Mouse (Mus musculus) bone marrow macrophage, adult 2 months (primary cell): ENCODE measurements at regions not wholly inside any gene's neighbourhood (a gene's known extent, or its start where the extent isn't known, plus 50 kb on each side); places are given as distances from the start of the nearest gene placed in this dataset.
"Not testable (repeated sequence)": the region's sequence is repeated elsewhere in the genome, so short reads cannot be mapped to it uniquely, and the experiment has no call there.

ENCODE experiments used
- H3K27ac ChIP-seq: 2 replicates; pipeline ENCODE4 v1.5.1; 2012; ENCODE audit warnings: low read depth, low read length; ENCODE audit not compliant: insufficient read depth
- H3K4me1 ChIP-seq: 2 replicates; pipeline ENCODE4 v1.6.1; 2012; ENCODE audit warnings: low read length; ENCODE audit not compliant: control insufficient read depth, insufficient read depth
- H3K4me3 ChIP-seq: 2 replicates; pipeline ENCODE4 v1.5.1; 2012; ENCODE audit warnings: mild to moderate bottlenecking, low read length, moderate library complexity; ENCODE audit not compliant: insufficient read depth
- CTCF ChIP-seq: IDR thresholded peaks from 2 replicates; pipeline ENCODE4 v1.5.1; 2012; ENCODE audit warnings: low read depth, mild to moderate bottlenecking, low read length, moderate library complexity
- POLR2A ChIP-seq: IDR thresholded peaks from 2 replicates; pipeline ENCODE4 v1.6.1; 2012; ENCODE audit warnings: mild to moderate bottlenecking, low read depth, low read length, borderline replicate concordance

- TF ChIP-seq CTCF (no peak), POLR2A (no peak)
- H3K4me3 ChIP-seq, result no peak overlapping the region
- H3K4me1 ChIP-seq, result no peaks in the 10 kb centered on the region
Measured at GRCm38 (mm10) chr6:144911781-144912180, 130.0 kb upstream of the Sox5 start.

DNA sequence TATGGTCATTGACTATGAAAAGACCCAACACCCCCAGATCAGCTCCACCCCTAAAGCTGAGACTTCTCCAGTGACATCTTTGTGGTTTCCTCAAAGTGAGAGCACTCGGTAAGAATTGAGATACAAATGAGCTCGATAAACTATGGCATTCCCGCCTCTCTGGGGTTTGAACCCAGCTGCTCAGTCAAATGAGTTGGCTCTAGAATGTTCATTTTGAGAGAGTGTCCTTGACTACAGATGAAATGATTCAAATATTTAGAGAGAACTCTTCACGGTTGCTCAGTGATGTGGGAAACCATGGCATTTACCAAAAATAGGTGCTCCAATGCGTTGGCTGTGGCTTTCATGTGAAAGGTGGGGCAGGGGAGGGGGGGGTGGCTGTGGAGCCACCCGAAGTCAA is 128.6 kb upstream of the Sox5 start:
- H3K27ac ChIP-seq, result no peak overlapping the region
- TF ChIP-seq POLR2A (no peak), CTCF (no peak)
- peaks cover 4% of the 10 kb centered on the region; the same call in 1 of the 2 replicates for H3K4me1 ChIP-seq
- no peak overlapping the region for H3K4me3 ChIP-seq

More at GRCm38 (mm10) chr6:144911781-144912180, 130.0 kb upstream of the Sox5 start:
- H3K27ac ChIP-seq, result no peak overlapping the region

DNA sequence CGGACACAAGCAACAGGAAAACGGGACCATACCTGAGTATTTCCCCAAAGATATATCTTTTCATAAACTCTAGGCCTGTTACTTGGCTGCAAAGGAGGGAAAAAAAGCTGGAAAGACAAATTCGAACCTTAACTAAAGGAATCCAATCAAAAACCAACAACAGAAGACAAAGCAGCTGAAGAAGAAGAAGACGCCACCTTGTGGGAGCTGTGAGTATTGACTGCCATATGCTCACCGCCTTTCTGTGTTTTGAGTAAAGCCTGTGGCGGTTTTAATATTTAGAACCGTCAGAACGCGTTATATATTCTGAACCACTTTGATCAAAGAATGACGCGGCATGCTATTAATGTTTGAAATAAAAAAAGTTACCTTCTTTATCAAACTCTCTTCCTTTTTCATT is 126.9 kb upstream of the Sox5 start:
- peaks cover 10% of the 10 kb centered on the region for H3K4me1 ChIP-seq
- H3K4me3 ChIP-seq, result no peak overlapping the region
- H3K27ac ChIP-seq, result no peak overlapping the region
- no peak for TF ChIP-seq POLR2A
- TF ChIP-seq CTCF, result no peak

DNA sequence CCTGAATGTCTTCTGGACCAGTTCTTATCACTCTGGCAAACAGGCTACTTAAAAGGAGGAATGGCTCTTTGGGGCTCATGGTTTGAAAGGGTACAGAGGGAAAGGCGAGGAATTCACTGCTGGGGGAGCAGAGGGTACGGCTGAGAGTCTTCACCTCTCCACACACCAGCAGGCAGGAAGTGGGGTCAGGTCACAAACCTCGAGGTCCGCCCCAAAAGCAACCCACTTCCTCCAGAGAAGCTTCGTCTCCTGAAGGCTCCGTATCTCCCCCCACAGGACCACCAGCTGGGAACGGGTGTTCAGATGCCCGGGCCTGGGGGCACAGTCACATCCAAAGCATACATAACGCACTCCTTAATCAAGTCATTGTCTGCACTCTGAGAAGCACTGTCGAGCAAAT is 121.4 kb upstream of the Sox5 start:
- no peak for TF ChIP-seq POLR2A
- no peak for TF ChIP-seq CTCF
- Histone ChIP-seq H3K27ac (no peak overlapping the region), H3K4me3 (no peak overlapping the region), H3K4me1 (peaks cover 26% of the 10 kb centered on the region)

- H3K4me1 ChIP-seq, result peaks cover 26% of the 10 kb centered on the region
- peak overlapping the region; percentile 18 for H3K27ac ChIP-seq
- 0 out of 2 replicates have a peak overlapping the region, but pooled peaks have one; percentile 12 for H3K4me3 ChIP-seq
- no peak for TF ChIP-seq POLR2A
- TF ChIP-seq CTCF, result no peak
Measured at GRCm38 (mm10) chr6:144902267-144902995, 120.7 kb upstream of the Sox5 start.

DNA sequence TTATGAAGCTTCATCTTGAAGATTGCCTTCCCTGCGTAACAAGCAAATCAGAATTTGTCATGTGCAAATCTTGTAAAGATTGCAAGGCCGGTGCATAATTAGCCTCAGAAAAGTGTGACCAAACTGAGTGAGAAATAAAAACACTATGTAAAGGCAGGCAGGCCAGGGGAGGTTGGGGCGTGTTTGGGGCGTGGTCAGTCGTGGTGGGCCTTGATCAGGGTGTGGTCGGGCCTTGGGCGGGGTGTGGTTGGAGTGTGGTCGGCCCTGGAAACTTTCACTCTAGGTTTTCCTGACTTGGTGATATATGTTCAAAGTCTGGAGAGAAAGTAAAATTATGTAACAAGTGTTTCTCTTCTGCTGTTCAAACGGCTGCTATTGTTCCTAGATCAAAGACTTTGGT is 120.0 kb upstream of the Sox5 start:
- TF ChIP-seq POLR2A (no peak), CTCF (no peak)
- Histone ChIP-seq H3K4me1 (peaks cover 26% of the 10 kb centered on the region), H3K4me3 (no peak overlapping the region), H3K27ac (no peak overlapping the region)

DNA sequence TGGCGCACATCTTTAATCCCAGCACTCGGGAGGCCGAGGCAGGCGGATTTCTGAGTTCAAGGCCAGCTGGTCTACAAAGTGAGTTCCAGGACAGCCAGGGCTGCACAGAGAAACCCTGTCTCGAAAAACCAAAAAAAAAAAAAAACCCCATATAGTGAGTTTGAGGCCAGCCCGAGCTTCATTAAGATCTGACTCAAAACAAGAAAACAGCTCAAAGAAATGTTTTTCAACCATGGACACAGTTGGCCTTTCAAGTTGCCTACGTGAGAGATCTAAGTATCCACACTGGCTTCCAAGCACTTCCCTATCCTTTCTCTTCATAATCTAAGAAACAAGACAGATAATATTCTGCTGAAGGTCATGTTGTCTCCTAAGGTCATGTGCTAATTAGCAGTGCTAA is 119.1 kb upstream of the Sox5 start:
- H3K4me3 ChIP-seq, H3K27ac ChIP-seq: not testable (repeated sequence)
- H3K4me1 ChIP-seq, result peaks cover 26% of the 10 kb centered on the region

- no peak overlapping the region for H3K27ac ChIP-seq
- H3K4me3 ChIP-seq, result no peak overlapping the region
- TF ChIP-seq POLR2A, result no peak
- TF ChIP-seq CTCF, result no peak
- H3K4me1 ChIP-seq, result peaks cover 8% of the 10 kb centered on the region
Measured at GRCm38 (mm10) chr6:144897526-144897925, 115.7 kb upstream of the Sox5 start.

GRCm38 (mm10) chr6:144890914-144891313 is 109.1 kb upstream of the Sox5 start:
- no peaks in the 10 kb centered on the region for H3K4me1 ChIP-seq
- TF ChIP-seq CTCF (no peak), POLR2A (no peak)
- no peak overlapping the region for H3K27ac ChIP-seq
- H3K4me3 ChIP-seq, result no peak overlapping the region

DNA sequence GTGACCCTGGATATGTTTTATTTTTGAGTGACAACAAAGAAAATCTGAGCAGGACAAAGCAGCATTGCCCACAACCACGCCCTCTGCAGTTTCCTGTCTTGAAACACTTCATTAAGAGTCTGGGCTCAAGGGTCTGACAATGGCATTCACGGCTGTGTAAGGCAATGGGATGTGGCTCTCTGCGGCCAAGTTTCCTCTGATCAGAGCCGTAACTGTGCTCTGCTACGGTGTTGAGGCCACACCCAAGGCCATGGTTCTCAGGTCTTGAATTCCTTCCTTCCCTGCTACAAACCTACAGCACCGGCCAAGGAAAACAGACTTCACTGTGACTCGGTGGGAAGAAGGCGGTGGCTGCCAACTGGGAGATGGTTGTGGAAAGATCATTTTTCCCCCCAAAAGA is 108.4 kb upstream of the Sox5 start:
- Histone ChIP-seq H3K4me1 (no peaks in the 10 kb centered on the region), H3K4me3 (no peak overlapping the region), H3K27ac (no peak overlapping the region)
- TF ChIP-seq POLR2A (no peak), CTCF (no peak)
